Mouse (Mus musculus) embryonic fibroblast, embryonic 13.5 days (primary cell): ENCODE results near the gene Tpcn1.

ENCODE experiments used
- CTCF ChIP-seq: IDR thresholded peaks from 2 replicates; pipeline ENCODE4 v1.5.1; 2011; ENCODE audit warnings: mild to moderate bottlenecking, control low read depth, low read length, moderate library complexity, borderline replicate concordance; ENCODE audit not compliant: insufficient read depth
- POLR2A ChIP-seq: IDR thresholded peaks from 2 replicates; pipeline ENCODE4 v1.6.1; 2011; ENCODE audit warnings: low read depth, mild to moderate bottlenecking, control low read depth, low read length, moderate library complexity

- TF ChIP-seq POLR2A (no peak), CTCF (no peak)
Observed at GRCm38 (mm10) chr5:120534071-120534685, 54.3 kb downstream of the Tpcn1 start.
